Mouse (Mus musculus) hindbrain, embryonic 16.5 days (tissue): ENCODE data around the gene Pdpk1. TPM values are rescaled to one million over a fixed set of nuclear protein-coding genes. Genes with fewer than 3 reads are reported as not detected.
A peak's percentile ranks its signal among the peaks of the same experiment; 100 is the strongest.

Experiments used
- ATAC-seq: fragments of 200-750 bp; cut with Nextera tagmentation; 2 replicates; pipeline ENCODE4 v1.8.0; 2017; ENCODE audit warnings: moderate TSS enrichment, moderate library complexity
- H3K27ac ChIP-seq: fragments of 300-500 bp; sonication (generic); 2 replicates; pipeline ENCODE4 v1.5.1; 2014; ENCODE audit warnings: low read depth, mild to moderate bottlenecking, control low read depth, low read length, moderate library complexity
- H3K27me3 ChIP-seq: fragments of 300-500 bp; sonication (generic); replicated peaks from 2 replicates; pipeline ENCODE4 v1.6.1; 2014; ENCODE audit warnings: low read length; ENCODE audit not compliant: control insufficient read depth, insufficient read depth
- H3K36me3 ChIP-seq: fragments of 300-500 bp; sonication (generic); 2 replicates; pipeline ENCODE4 v1.6.1; 2014; ENCODE audit warnings: mild to moderate bottlenecking, low read length, moderate library complexity, mixed read lengths; ENCODE audit not compliant: control insufficient read depth, insufficient read depth
- H3K4me1 ChIP-seq: fragments of 300-500 bp; sonication (generic); 2 replicates; pipeline ENCODE4 v1.6.1; 2014; ENCODE audit warnings: low read depth, low read length; ENCODE audit not compliant: control insufficient read depth, insufficient read depth
- H3K4me2 ChIP-seq: fragments of 300-500 bp; sonication (generic); 2 replicates; pipeline ENCODE4 v1.6.1; 2014; ENCODE audit warnings: mild to moderate bottlenecking, low read length, control low read depth, moderate library complexity
- H3K4me3 ChIP-seq: fragments of 300-500 bp; sonication (generic); 2 replicates; pipeline ENCODE4 v1.5.1; 2014; ENCODE audit warnings: mild to moderate bottlenecking, low read length, control low read depth, moderate library complexity
- H3K9ac ChIP-seq: fragments of 300-500 bp; sonication (generic); 2 replicates; pipeline ENCODE4 v1.6.1; 2014; ENCODE audit warnings: low read depth, mild to moderate bottlenecking, control low read depth, low read length, moderate library complexity
- H3K9me3 ChIP-seq: fragments of 300-500 bp; sonication (generic); 2 replicates; pipeline ENCODE4 v1.6.1; 2014; ENCODE audit warnings: mild to moderate bottlenecking, low read length, moderate library complexity; ENCODE audit not compliant: control insufficient read depth
- WGBS: fragments of 180-500 bp; shearing (Covaris S2); extraction: QIAGEN DNeasy Blood & Tissue Kit; methylation state at CpG from one replicate; pipeline ENCODE4 v1.1.7; 2014; 5-methylcytosine and 5-hydroxymethylcytosine counted together
- polyA plus RNA-seq: library from polyadenylated mRNA; unstranded; fragments of >200 nt; fragmentation: Nextera tagmentation; extraction: Ambion mirVana; gene quantifications from 2 replicates; pipeline ENCODE4 v1.2.1, GENCODE M21; 2015

Gene Pdpk1
- polyA plus RNA-seq, 1 experiment from 2014 or later = 63.5 TPM

DNA sequence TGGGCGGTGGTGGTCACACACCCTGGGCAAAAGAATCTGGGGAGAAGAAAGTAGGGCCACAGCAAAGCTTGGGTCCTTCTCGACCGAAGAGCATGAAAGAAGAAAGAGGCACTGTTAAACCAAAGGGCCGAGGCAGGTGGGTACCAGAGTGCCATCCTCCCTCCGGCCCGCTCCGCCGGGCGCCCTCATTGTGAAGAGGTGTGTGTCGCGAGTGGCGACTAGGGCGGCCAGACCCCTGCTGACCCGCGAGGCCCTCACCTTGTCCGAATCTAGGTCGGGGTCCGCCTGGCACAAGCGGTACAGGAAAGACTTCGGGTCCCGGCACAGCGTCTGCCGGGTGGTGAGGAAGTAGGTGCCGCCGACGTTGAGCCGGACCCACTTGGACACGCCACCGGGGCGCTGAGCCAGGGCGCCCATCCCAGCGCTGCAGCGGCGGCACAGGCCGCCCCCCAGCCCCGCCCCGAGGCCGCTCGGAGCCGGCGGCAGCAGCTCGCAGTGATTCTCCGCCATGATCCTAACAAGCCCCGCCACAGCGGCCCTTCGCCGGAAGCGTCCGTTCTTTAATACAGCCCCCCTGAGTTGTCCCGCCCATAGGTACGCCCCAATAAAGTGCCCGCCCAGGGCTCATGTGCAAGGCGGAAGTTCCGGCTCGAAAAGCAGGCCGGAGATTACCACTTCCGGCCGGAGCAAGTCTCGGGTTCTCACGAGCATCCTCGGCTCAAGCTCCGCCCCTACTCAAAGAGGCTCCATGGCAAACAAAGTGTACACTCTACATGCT is 77.6 kb downstream of the Pdpk1 start, which contains the start of gene Kctd5:
Gene Kctd5 (minus strand): TSS at position 567 of the 778 bp plus-strand sequence.
- Histone ChIP-seq H3K9ac (peak within 1 kb of the TSS; percentile 92), H3K4me2 (peak within 1 kb of the TSS; percentile 68), H3K4me1 (peaks cover 20% of the 10 kb centered on the region), H3K4me3 (peak within 1 kb of the TSS; percentile 68), H3K36me3 (peaks cover 8% of the 10 kb centered on the region), H3K27me3 (no peaks in the 10 kb centered on the region), H3K27ac (peak within 1 kb of the TSS; percentile 82), H3K9me3 (no peaks in the 10 kb centered on the region)
- ATAC-seq = peak; percentile 98
- under 1% methylated on average over 55 of the region's 62 CpGs for WGBS

GRCm38 (mm10) chr17:24069531-24069930 is 81.2 kb downstream of the Pdpk1 start:
- Histone ChIP-seq H3K27me3 (no peaks in the 10 kb centered on the region), H3K36me3 (0 out of 2 replicates have a peak, but pooled peaks cover 2% of the 10 kb centered on the region), H3K9ac (no peak overlapping the region), H3K4me3 (no peak overlapping the region), H3K4me1 (peaks cover 20% of the 10 kb centered on the region), H3K27ac (no peak overlapping the region), H3K9me3 (no peaks in the 10 kb centered on the region), H3K4me2 (no peak overlapping the region)
- WGBS = 83% methylated on average over 3 of the region's 3 CpGs
- ATAC-seq = no peak

GRCm38 (mm10) chr17:24068271-24068670 is 82.5 kb downstream of the Pdpk1 start:
- H3K27ac ChIP-seq = peak overlapping the region; percentile 13; the same call in 1 of the 2 replicates
- no peak overlapping the region for H3K4me2 ChIP-seq
- H3K9me3 ChIP-seq = no peaks in the 10 kb centered on the region
- WGBS = 72% methylated on average over 5 of the region's 5 CpGs
- H3K4me1 ChIP-seq = peaks cover 20% of the 10 kb centered on the region
- 0 out of 2 replicates have a peak, but pooled peaks cover 2% of the 10 kb centered on the region for H3K36me3 ChIP-seq
- no peak overlapping the region for H3K4me3 ChIP-seq
- ATAC-seq = peak; percentile 13; the same call in 1 of the 2 replicates
- no peak overlapping the region for H3K9ac ChIP-seq
- H3K27me3 ChIP-seq = no peaks in the 10 kb centered on the region

- no peaks in the 10 kb centered on the region for H3K9me3 ChIP-seq
- peaks cover 14% of the 10 kb centered on the region for H3K36me3 ChIP-seq
- H3K4me2 ChIP-seq = no peak overlapping the region
- H3K9ac ChIP-seq = no peak overlapping the region
- H3K4me3 ChIP-seq = no peak overlapping the region
- H3K4me1 ChIP-seq = no peaks in the 10 kb centered on the region; the same call in 1 of the 2 replicates
- H3K27ac ChIP-seq = peak overlapping the region; percentile 70
- ATAC-seq = peak; percentile 55; the same call in 1 of the 2 replicates
- H3K27me3 ChIP-seq = no peaks in the 10 kb centered on the region
- 59% methylated on average over 4 of the region's 4 CpGs for WGBS
Observed at GRCm38 (mm10) chr17:24062459-24063155, 88.1 kb downstream of the Pdpk1 start.

- H3K9ac ChIP-seq = no peak overlapping the region
- H3K9me3 ChIP-seq = no peaks in the 10 kb centered on the region
- H3K36me3 ChIP-seq = peaks cover 50% of the 10 kb centered on the region
- ATAC-seq = no peak
- no peaks in the 10 kb centered on the region for H3K4me1 ChIP-seq
- H3K4me2 ChIP-seq = no peak overlapping the region
- 89% methylated on average over 5 of the region's 5 CpGs for WGBS
- no peak overlapping the region for H3K4me3 ChIP-seq
- H3K27ac ChIP-seq = no peak overlapping the region
- no peaks in the 10 kb centered on the region for H3K27me3 ChIP-seq
Observed at GRCm38 (mm10) chr17:24057730-24058245, 92.9 kb downstream of the Pdpk1 start.

- 94% methylated on average over 14 of the region's 14 CpGs for WGBS
- H3K9ac ChIP-seq = no peak overlapping the region
- H3K36me3 ChIP-seq = peaks cover 53% of the 10 kb centered on the region
- H3K4me3 ChIP-seq = no peak overlapping the region
- H3K4me1 ChIP-seq = no peaks in the 10 kb centered on the region
- no peak overlapping the region for H3K4me2 ChIP-seq
- H3K27me3 ChIP-seq = no peaks in the 10 kb centered on the region
- no peaks in the 10 kb centered on the region for H3K9me3 ChIP-seq
- ATAC-seq = no peak
- H3K27ac ChIP-seq = no peak overlapping the region
Observed at GRCm38 (mm10) chr17:24056636-24057625, 93.8 kb downstream of the Pdpk1 start.

DNA sequence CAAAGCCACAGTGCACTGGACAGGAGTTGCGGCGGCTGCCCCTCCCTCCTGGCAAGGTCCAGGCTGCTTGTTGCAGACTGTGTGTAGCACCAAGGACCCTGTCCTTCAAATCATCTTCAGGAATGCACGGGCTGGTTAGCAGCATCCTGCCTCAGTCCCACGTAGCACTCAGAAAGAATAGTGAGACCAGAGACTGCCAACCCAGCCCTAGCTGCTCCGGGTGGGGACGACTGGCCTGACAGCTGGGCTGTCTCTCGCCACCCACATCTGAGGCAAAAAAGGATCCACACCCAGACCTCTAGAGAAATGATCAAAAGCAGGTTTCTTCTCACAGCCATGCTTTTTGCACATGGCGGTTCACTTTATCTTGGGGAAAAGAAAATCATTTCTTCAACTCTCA is 101.7 kb downstream of the Pdpk1 start:
- H3K9me3 ChIP-seq = no peaks in the 10 kb centered on the region
- no peaks in the 10 kb centered on the region for H3K4me1 ChIP-seq
- H3K4me2 ChIP-seq = no peak overlapping the region
- WGBS = 98% methylated on average over 8 of the region's 8 CpGs
- no peak overlapping the region for H3K27ac ChIP-seq
- no peak for ATAC-seq
- peaks cover 31% of the 10 kb centered on the region for H3K36me3 ChIP-seq
- H3K9ac ChIP-seq = no peak overlapping the region
- no peaks in the 10 kb centered on the region for H3K27me3 ChIP-seq
- no peak overlapping the region for H3K4me3 ChIP-seq

DNA sequence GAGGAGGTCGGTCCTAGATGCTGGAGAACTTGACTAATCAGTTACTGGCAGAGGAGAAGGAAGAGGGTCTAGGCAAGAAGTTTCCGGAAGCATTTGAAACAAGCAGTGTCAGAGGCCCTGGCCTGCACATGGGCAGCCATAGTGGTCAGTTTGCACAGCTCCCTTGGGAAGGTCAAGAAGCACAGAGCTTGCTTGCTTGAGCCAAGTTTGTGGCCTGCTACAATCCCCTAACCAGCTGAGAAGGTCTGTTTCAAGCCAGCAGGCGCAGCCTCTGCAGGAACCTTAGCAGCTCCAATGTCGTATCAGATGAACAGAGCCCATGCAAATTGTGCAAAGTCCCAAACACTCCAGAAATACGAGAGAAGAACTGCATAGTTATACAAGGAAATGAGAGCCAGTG is 102.7 kb downstream of the Pdpk1 start:
- Histone ChIP-seq H3K27ac (no peak overlapping the region), H3K9me3 (no peaks in the 10 kb centered on the region), H3K4me2 (no peak overlapping the region), H3K36me3 (peaks cover 27% of the 10 kb centered on the region), H3K4me3 (no peak overlapping the region), H3K27me3 (no peaks in the 10 kb centered on the region), H3K9ac (no peak overlapping the region), H3K4me1 (no peaks in the 10 kb centered on the region)
- 93% methylated on average over 5 of the region's 5 CpGs for WGBS
- no peak for ATAC-seq
